Mouse (Mus musculus): ENCODE results near the gene Arhgdia.
A peak's percentile ranks its signal among the peaks of the same experiment; 100 is the strongest.

Arhgdia gene

DNA sequence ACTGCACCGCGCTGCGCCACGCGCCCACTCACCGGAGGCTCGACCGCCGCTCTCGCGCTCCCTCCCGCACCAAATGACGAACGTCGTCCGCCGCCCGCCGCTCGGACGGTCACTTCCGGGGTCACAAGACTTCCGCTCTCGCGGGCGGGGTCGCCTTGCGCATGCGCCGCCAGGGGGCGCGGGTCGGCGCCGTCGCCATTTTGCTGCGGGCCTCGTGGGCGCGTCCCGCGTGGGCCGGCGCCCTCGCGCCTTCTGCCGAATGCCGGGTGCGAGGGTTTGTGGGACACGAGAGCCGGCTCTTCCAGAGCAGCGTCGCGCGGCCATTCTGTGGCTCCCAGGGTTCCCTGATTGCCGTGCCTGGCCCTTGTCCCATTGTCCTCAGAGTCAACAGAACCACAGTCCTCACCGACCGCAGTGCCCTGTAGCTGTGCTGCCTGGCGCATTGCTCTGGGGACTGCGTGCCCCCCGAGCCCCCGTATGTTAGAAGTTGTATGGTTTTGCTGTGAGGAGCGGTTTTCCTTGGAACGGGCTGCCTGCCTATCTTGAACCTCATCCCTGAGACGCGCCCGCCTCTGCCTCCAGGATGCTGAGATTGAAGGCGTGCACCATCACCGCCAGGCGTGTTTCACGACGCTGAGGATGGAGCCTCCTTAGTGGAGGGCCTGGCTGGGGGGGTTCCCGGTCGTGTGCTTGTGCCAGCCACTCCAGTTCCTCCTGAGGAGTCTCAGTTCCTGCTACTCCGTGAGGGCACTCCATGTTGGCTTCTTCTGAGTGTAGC is at the start of gene Arhgdia:
Arhgdia (minus strand) TSS at position 135 of the 778 bp plus-strand sequence.
- DNase-seq (ENCODE audit: low spot score in 2 of 2) = peak; percentile 87 to 94

GRCm38 (mm10) chr11:120630401-120630871 is 49.0 kb upstream of the Arhgdia start:
- DNase-seq (ENCODE audit: low spot score in 2 of 2) = peak; percentile 68 to 80

DNA sequence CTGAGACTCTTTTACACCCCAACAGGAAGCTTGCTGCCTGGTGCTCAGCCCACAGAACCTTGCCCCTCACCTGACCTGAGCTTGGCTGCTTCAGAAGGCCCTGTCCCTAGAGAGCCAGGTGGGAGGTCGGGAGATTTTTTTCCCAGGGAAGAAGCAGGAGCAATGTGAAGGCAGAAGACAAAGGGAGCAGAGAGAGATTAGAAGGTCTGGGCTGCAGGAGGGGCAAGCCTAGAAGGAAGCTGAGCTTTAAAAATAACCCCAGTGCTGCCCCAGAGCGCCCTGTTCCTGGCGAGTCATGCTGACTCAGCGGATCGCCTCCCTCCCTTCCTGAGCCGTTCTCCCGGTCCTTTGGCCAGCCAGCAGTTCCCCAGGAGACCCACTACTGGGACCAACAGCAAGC is 48.5 kb upstream of the Arhgdia start:
- DNase-seq (ENCODE audit: low spot score in 2 of 2) = peak; percentile 82 to 90

- DNase-seq (ENCODE audit: low spot score in 2 of 2) = peak; percentile 79 to 88
Observed at GRCm38 (mm10) chr11:120629341-120629730, 47.9 kb upstream of the Arhgdia start.

DNA sequence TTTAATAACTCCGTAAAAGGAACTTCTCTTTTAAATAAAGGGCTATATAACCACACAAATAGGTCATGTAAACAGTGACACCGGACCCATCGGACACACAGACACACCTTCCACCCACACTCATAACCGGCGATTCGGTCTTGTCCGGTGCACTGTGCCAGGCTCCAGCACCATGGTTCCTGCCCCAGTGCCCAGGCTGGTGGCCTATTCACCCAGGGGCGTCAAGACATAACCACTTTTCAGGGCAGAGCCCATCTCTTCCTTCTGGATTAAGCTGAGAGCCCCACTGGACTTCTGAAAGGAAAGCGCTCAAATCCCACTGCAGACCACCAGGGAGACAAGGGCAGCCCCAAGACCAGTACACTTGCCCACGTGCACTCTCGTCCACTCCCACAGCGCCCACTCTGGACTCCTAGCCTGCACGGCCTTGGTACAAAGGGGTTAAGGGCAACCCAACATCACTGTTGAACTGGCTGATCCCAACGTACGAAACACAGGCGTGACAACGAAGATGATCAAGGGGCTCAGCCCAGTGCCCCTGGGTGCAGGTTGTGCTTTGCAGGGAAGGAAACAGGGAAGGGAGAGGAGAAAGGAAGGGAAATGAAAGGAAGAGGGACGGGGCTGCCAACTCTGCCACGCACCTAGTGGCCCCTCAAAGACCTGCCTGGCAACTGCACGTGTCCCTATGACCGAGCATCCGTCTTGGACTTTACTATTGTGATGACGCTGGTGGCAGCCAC is 47.3 kb upstream of the Arhgdia start:
- DNase-seq (ENCODE audit: low spot score in 2 of 2) = peak in 1 of 2 experiments; percentile 67

DNA sequence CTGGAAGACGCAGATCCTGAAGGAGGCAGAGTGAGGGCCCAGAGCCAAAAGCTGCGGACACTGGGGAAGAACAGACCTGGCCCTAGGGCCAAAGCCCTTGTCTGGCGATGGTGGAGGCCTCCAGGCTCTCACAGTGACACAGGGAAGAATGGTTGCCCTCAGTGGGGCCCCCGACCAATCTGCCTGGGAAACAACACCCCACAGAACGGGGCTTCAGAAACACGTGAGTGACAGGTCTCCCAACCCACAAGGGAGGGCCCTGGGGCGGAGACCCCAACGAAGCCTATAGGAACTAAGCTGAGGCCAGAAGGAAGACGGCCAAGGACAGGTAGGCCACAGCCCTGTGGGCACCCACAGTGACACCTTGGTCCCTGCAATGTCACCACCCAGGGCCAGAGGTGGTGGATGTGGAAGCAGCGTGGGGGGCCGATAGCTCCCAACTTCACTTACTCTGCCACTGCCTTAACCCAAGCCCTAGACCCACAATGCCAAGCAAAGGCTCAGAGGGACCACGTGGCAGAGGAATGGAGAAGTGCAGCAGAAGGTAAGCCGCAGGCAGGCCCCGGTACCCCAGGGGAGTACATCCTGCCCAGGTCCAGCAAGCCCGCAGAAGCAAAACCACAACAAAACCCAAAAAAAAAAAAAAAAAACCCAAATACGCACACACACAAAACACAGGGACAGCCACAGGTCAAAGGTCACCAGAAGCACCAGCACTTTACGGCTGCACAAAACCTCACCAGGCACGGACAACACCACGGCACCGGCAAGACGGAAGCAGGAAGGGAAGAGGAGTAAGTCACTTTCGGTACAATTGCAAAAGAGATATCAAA is 46.3 kb upstream of the Arhgdia start:
- DNase-seq (ENCODE audit: low spot score in 2 of 2) = peak; percentile 62 to 81

DNA sequence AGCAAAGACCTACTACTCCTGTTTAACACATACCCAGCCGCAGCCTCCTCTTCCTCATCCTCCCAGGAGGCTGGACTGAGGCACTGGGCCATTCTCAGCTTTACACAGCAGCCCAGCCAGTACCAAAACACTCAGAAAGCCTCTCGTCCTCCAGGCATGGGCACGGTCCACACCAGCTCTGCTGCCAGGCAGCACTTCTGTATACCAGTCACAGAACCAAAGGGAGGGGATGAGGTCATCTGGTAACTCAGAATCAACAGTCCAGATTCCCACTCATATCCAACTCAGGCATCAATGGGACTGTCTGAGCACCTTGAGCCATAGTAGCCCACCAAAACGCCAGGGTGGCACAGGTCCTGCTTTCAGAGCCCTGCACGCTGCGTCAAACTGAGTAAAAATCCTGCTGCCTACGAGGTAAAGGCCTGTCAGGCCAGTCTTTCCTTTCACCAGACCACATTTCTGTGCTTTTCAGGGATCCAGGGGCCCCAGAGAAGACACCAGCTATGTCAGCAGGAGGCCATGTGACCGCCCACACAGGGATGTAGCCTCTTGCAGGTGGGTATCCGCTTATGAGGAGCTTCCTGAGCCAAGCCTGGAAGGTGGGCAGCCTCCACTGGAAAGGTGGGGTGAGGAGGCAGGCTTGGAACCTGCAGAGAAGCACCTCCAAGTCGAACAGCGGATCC is 45.5 kb upstream of the Arhgdia start:
- DNase-seq (ENCODE audit: low spot score in 2 of 2) = peak in 1 of 2 experiments; percentile 63

DNA sequence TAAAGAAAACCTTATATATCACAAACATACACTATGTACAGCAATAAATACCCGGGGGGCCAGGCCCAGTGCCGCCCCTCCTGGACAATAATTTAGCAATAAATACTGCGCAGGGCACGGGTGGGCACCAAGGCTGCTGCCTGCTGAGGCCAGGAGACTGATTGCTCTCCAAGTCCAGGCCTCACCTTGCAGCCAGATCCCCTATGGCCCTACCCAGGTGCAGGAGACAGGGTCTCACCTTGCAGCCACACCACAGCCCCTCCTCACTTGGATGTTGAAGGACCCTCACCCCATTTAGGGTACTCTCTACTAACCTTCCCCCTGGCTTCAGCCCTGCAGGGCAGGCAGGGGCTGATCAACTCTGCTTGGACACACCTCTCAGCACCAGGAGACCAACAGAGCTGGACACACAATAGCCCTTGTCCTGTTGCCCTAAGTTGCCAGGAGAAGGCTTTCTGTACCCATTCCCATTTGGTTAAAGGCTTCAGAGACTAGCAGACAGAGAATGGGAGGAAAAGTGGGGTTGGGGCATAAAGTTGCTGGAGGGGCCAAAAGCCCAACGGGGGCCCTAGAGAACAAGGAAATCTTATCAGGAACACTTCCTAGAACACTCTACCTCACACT is 43.8 kb upstream of the Arhgdia start, which contains the start of gene Sirt7:
Sirt7 (minus strand) TSS at position 89 of the 624 bp plus-strand sequence.
- no peak for DNase-seq (ENCODE audit: low spot score in 2 of 2)

- peak; percentile 85 to 93 for DNase-seq (ENCODE audit: low spot score in 2 of 2)
Observed at GRCm38 (mm10) chr11:120624680-120625111, 43.3 kb upstream of the Arhgdia start.

GRCm38 (mm10) chr11:120623961-120624679 is 42.7 kb upstream of the Arhgdia start:
- DNase-seq (ENCODE audit: low spot score in 2 of 2) = peak; percentile 80 to 91

GRCm38 (mm10) chr11:120622805-120623204 is 41.4 kb upstream of the Arhgdia start:
- peak in 1 of 2 experiments; percentile 53 for DNase-seq (ENCODE audit: low spot score in 2 of 2)

- no peak for DNase-seq (ENCODE audit: low spot score in 2 of 2)
Observed at GRCm38 (mm10) chr11:120620195-120620594, 38.8 kb upstream of the Arhgdia start.

GRCm38 (mm10) chr11:120618619-120619535 is 37.5 kb upstream of the Arhgdia start:
- peak in 1 of 2 experiments; percentile 65 for DNase-seq (ENCODE audit: low spot score in 2 of 2)

- DNase-seq (ENCODE audit: low spot score in 2 of 2) = peak; percentile 96 to 97
Observed at GRCm38 (mm10) chr11:120617519-120618112, 36.2 kb upstream of the Arhgdia start, which contains the start of gene Pcyt2. Gene Pcyt2, minus strand, starts transcription at chr11:120617936.

GRCm38 (mm10) chr11:120616617-120617294 is 35.3 kb upstream of the Arhgdia start:
- no peak for DNase-seq (ENCODE audit: low spot score in 2 of 2)

DNA sequence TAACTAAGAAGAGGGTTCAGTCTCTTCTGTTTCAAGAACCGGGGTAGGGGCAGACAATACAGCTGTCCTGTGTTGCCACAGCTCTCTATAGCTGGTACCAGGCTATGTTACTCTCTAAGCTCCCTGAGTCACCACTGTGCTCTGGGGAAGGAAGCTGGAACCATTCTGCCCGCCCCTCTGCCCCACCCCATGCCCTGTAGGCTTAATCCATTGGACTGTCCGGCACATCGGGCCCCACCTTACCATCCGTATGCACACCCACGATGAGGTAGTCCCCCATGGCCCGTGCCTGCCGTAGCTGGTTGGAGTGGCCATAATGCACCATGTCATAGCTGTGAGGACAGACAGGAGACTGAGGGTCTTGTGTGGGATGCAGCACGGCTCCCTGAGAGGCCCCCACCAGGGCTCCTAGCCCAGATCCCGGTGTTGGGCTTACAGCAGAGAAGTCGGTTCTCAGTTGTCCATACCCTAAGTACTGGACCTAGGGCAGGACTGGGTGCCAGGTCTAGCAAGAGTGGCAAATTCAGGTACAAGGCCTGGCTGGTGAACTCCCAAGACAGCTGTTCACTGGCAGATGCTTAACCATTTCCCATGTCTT is 34.3 kb upstream of the Arhgdia start:
- no peak for DNase-seq (ENCODE audit: low spot score in 2 of 2)

DNA sequence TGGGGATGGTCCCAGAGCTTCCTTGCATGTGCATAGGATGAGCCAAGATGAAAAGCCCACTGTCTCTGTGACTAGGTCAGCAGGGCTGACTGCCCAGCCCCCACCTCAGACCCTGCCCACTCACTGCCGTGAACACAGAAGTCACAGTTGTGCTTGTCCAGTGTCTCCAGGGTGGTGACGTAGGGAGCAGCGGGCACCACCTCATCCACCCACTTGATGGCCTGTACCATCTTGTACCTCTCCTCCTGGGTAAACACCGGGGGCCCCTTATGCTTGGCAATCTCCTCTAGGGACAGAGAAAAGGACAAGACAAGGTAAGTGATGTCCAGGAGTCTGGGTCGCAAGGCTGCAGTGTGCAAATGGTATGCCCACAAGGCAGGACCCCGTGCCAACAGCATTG is 33.7 kb upstream of the Arhgdia start:
- no peak for DNase-seq (ENCODE audit: low spot score in 2 of 2)
